Mouse (Mus musculus): ENCODE results near the gene P4ha1. TPM values are rescaled to one million over a fixed set of nuclear protein-coding genes. Genes with fewer than 3 reads are reported as not detected.

The P4ha1 gene
- total RNA-seq, 2 experiments from 2014 or later, result 43.4 to 48.1 TPM

DNA sequence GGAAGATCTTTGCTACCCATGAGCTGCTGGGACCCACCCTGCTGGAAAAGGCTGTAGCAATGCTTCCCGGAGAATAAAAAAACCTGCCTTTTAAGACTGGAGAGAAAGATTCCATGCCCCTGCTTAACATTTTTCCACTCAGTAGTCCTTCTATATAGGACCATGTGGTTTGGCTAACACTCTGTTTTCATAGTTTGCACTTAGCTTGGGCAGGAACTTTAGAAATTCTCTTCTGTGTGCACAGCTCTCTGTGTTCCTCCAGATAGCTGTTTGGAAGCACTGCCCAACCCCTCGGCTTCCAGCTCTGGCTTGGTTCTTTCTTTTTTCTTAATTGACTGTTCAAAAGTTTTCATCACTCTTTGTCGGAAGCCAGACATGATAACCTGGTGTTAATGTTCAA lies 93.5 kb downstream of the P4ha1 start:
- DNase-seq (ENCODE audit: low spot score in 2 of 2), result no peak
- intact Hi-C loops (cut with DNase I), result no loop called here

GRCm38 (mm10) chr10:59419516-59419915 lies 96.4 kb downstream of the P4ha1 start:
- no peak for DNase-seq (ENCODE audit: low spot score in 2 of 2)
- intact Hi-C loops (cut with DNase I), result no loop called here

Other genes starting within 250 kb of the P4ha1 start
- gene Sept10, start 101.4 kb upstream of the P4ha1 start, total RNA-seq (2021), result 1 to 10 TPM; 6.9 to 7.6 TPM
- 1 to 10 TPM; 8.6 to 8.8 TPM for gene Sowahc, start 101.3 kb upstream of the P4ha1 start, total RNA-seq (2021)
- 10 to 100 TPM; 29.0 to 45.8 TPM for gene Gm10273, start 72.3 kb downstream of the P4ha1 start, total RNA-seq (2021)
- gene Pla2g12b, start 80.4 kb downstream of the P4ha1 start, total RNA-seq (2021), result not detected
- gene Oit3, start 118.5 kb downstream of the P4ha1 start, total RNA-seq (2021), result under 1 TPM; 0.14 to 0.94 TPM